Mouse (Mus musculus) naive thymus-derived CD4-positive, alpha-beta T cell, adult 2 months (primary cell): ENCODE data around the gene Dmbx1.

Source experiments
- DNase-seq: peaks from one replicate; pipeline ENCODE4 v3.0.0-alpha.2; 2011; ENCODE audit warnings: low read depth

Dmbx1 gene

GRCm38 (mm10) chr4:115886875-115887274 is 52.9 kb downstream of the Dmbx1 start:
- DNase-seq, result no peak

- no peak for DNase-seq
Observed at GRCm38 (mm10) chr4:115885846-115886245, 53.9 kb downstream of the Dmbx1 start.

- no peak for DNase-seq
Observed at GRCm38 (mm10) chr4:115884022-115884421, 55.7 kb downstream of the Dmbx1 start, which contains the start of gene Kncn. Kncn (plus strand) TSS chr4:115884400.

- no peak for DNase-seq
Observed at GRCm38 (mm10) chr4:115882195-115882594, 57.5 kb downstream of the Dmbx1 start.

- no peak for DNase-seq
Observed at GRCm38 (mm10) chr4:115881183-115881582, 58.5 kb downstream of the Dmbx1 start.

- DNase-seq, result no peak
Observed at GRCm38 (mm10) chr4:115878828-115879227, 60.9 kb downstream of the Dmbx1 start.

GRCm38 (mm10) chr4:115878216-115878678 is 61.5 kb downstream of the Dmbx1 start:
- no peak for DNase-seq

- no peak for DNase-seq
Observed at GRCm38 (mm10) chr4:115873231-115873630, 66.5 kb downstream of the Dmbx1 start.

- DNase-seq, result no peak
Observed at GRCm38 (mm10) chr4:115869512-115870210, 70.1 kb downstream of the Dmbx1 start.
